Mouse (Mus musculus) forebrain, postnatal 0 days (tissue): ENCODE measurements at regions not wholly inside any gene's neighbourhood (a gene's known extent, or its start where the extent isn't known, plus 50 kb on each side); places are given as distances from the start of the nearest gene placed in this dataset.

Experiments used
- ATAC-seq: fragments of 200-750 bp; cut with Nextera tagmentation; 2 replicates; pipeline ENCODE4 v1.8.0; 2017; ENCODE audit warnings: mild to moderate bottlenecking, moderate library complexity
- DNase-seq: peaks from one replicate; pipeline ENCODE4 v3.0.0-alpha.2; 2015
- H3K27ac ChIP-seq: fragments of 300-500 bp; sonication (generic); 2 replicates; pipeline ENCODE4 v1.5.1; 2014; ENCODE audit warnings: low read depth, mild to moderate bottlenecking, antibody characterized with exemption, low read length, moderate library complexity, mixed read lengths
- H3K27me3 ChIP-seq: fragments of 300-500 bp; sonication (generic); 2 replicates; pipeline ENCODE4 v1.6.1; 2014; ENCODE audit warnings: mild to moderate bottlenecking, low read length, mixed read lengths; ENCODE audit not compliant: insufficient read depth
- H3K36me3 ChIP-seq: fragments of 300-500 bp; sonication (generic); 2 replicates; pipeline ENCODE4 v1.6.1; 2014; ENCODE audit warnings: mild to moderate bottlenecking, moderate library complexity; ENCODE audit not compliant: insufficient read depth
- H3K4me1 ChIP-seq: fragments of 300-500 bp; sonication (generic); 2 replicates; pipeline ENCODE4 v1.6.1; 2014; ENCODE audit warnings: antibody characterized with exemption; ENCODE audit not compliant: insufficient read depth
- H3K4me2 ChIP-seq: fragments of 300-500 bp; sonication (generic); 2 replicates; pipeline ENCODE4 v1.6.1; 2014; ENCODE audit warnings: low read depth, mild to moderate bottlenecking, moderate library complexity
- H3K4me3 ChIP-seq: fragments of 300-500 bp; sonication (generic); 2 replicates; pipeline ENCODE4 v1.5.1; 2014; ENCODE audit warnings: low read depth, low read length, mixed read lengths
- H3K9ac ChIP-seq: fragments of 300-500 bp; sonication (generic); 2 replicates; pipeline ENCODE4 v1.6.1; 2014; ENCODE audit warnings: mild to moderate bottlenecking
- H3K9me3 ChIP-seq: fragments of 300-500 bp; sonication (generic); 2 replicates; pipeline ENCODE4 v1.6.1; 2016; ENCODE audit warnings: low read length
- CTCF ChIP-seq: sonication (generic); IDR thresholded peaks from 2 replicates; pipeline ENCODE4 v1.5.1; 2016; ENCODE audit warnings: antibody characterized with exemption, control low read depth, low read depth
- WGBS: fragments of 180-500 bp; shearing (Covaris S2); extraction: QIAGEN DNeasy Blood & Tissue Kit; methylation state at CpG from one replicate; pipeline ENCODE4 v1.1.7; 2014; 5-methylcytosine and 5-hydroxymethylcytosine counted together

- TF ChIP-seq CTCF, result no peak
- Histone ChIP-seq H3K4me2 (no peak overlapping the region), H3K9me3 (no peaks in the 10 kb centered on the region), H3K27ac (no peak overlapping the region), H3K36me3 (no peaks in the 10 kb centered on the region), H3K4me1 (peaks cover 6% of the 10 kb centered on the region; the same call in 1 of the 2 replicates), H3K9ac (no peak overlapping the region), H3K27me3 (no peaks in the 10 kb centered on the region), H3K4me3 (no peak overlapping the region)
- DNase-seq (no peak), ATAC-seq (no peak)
- WGBS, result 67% methylated on average over 1 of the region's 1 CpGs
These were observed 79.1 kb upstream of the Tmtc4 start for GRCm38 (mm10) chr14:123062908-123063307.

GRCm38 (mm10) chr14:123056976-123057375, 73.1 kb upstream of the Tmtc4 start:
- DNase-seq, result no peak
- 82% methylated on average over 4 of the region's 4 CpGs for WGBS
- Histone ChIP-seq H3K27ac (no peak overlapping the region), H3K36me3 (no peaks in the 10 kb centered on the region), H3K4me3 (no peak overlapping the region), H3K9ac (no peak overlapping the region), H3K4me2 (no peak overlapping the region), H3K9me3 (no peaks in the 10 kb centered on the region), H3K27me3 (no peaks in the 10 kb centered on the region), H3K4me1 (no peaks in the 10 kb centered on the region)
- TF ChIP-seq CTCF, result no peak
- ATAC-seq, result no peak

GRCm38 (mm10) chr14:123048451-123048850, 64.6 kb upstream of the Tmtc4 start:
- Histone ChIP-seq H3K4me2 (no peak overlapping the region), H3K27me3 (no peaks in the 10 kb centered on the region), H3K4me3 (no peak overlapping the region), H3K36me3 (no peaks in the 10 kb centered on the region), H3K9ac (no peak overlapping the region), H3K27ac (no peak overlapping the region), H3K4me1 (no peaks in the 10 kb centered on the region), H3K9me3 (no peaks in the 10 kb centered on the region)
- ATAC-seq (no peak), DNase-seq (no peak)
- TF ChIP-seq CTCF, result no peak

- H3K9me3 ChIP-seq, result no peaks in the 10 kb centered on the region
- no peak overlapping the region for H3K4me3 ChIP-seq
- no peak overlapping the region for H3K27ac ChIP-seq
- no peak for DNase-seq
- H3K36me3 ChIP-seq, result no peaks in the 10 kb centered on the region
- ATAC-seq, result no peak
- no peak for TF ChIP-seq CTCF
- no peak overlapping the region for H3K4me2 ChIP-seq
- no peaks in the 10 kb centered on the region for H3K4me1 ChIP-seq
- H3K9ac ChIP-seq, result no peak overlapping the region
- H3K27me3 ChIP-seq, result no peaks in the 10 kb centered on the region
These were observed 56.2 kb upstream of the Tmtc4 start for GRCm38 (mm10) chr14:123040046-123040445.

GRCm38 (mm10) chr14:123037444-123037843, 53.6 kb upstream of the Tmtc4 start:
- Histone ChIP-seq H3K27ac (no peak overlapping the region), H3K9ac (no peak overlapping the region), H3K4me3 (no peak overlapping the region), H3K4me1 (no peaks in the 10 kb centered on the region), H3K36me3 (no peaks in the 10 kb centered on the region), H3K27me3 (no peaks in the 10 kb centered on the region), H3K4me2 (no peak overlapping the region), H3K9me3 (no peaks in the 10 kb centered on the region)
- no peak for DNase-seq
- ATAC-seq, result no peak
- 71% methylated on average over 2 of the region's 2 CpGs for WGBS
- TF ChIP-seq CTCF, result no peak
